Mouse (Mus musculus) heart, embryonic 13.5 days (tissue): ENCODE results near the gene Gm17542. TPM values are rescaled to one million over a fixed set of nuclear protein-coding genes. Genes with fewer than 3 reads are reported as not detected.
"Not testable (repeated sequence)": the region's sequence is repeated elsewhere in the genome, so short reads cannot be mapped to it uniquely, and the experiment has no call there.

Source experiments
- ATAC-seq: fragments of 200-750 bp; cut with Nextera tagmentation; 2 replicates; pipeline ENCODE4 v1.8.0; 2017; ENCODE audit warnings: moderate TSS enrichment; ENCODE audit not compliant: insufficient number of reproducible peaks, low FRiP score, low TSS enrichment; ENCODE audit errors: extremely low read depth
- H3K27ac ChIP-seq: fragments of 300-500 bp; sonication (generic); replicated peaks from 2 replicates; pipeline ENCODE4 v1.5.1; 2015; ENCODE audit warnings: moderate library complexity, mild to moderate bottlenecking, inconsistent platforms
- H3K27me3 ChIP-seq: fragments of 300-500 bp; sonication (generic); replicated peaks from 2 replicates; pipeline ENCODE4 v1.6.1; 2015; ENCODE audit warnings: mild to moderate bottlenecking, inconsistent platforms
- H3K36me3 ChIP-seq: fragments of 300-500 bp; sonication (generic); 2 replicates; pipeline ENCODE4 v1.6.1; 2015; ENCODE audit warnings: mild to moderate bottlenecking, inconsistent platforms
- H3K4me1 ChIP-seq: fragments of 300-500 bp; sonication (generic); 2 replicates; pipeline ENCODE4 v1.6.1; 2015; ENCODE audit warnings: inconsistent platforms
- H3K4me2 ChIP-seq: fragments of 300-500 bp; sonication (generic); 2 replicates; pipeline ENCODE4 v1.6.1; 2015; ENCODE audit warnings: inconsistent platforms, mild to moderate bottlenecking, moderate library complexity
- H3K4me3 ChIP-seq: fragments of 300-500 bp; sonication (generic); 2 replicates; pipeline ENCODE4 v1.5.1; 2015; ENCODE audit warnings: moderate library complexity, mild to moderate bottlenecking, inconsistent platforms
- H3K9ac ChIP-seq: fragments of 300-500 bp; sonication (generic); 2 replicates; pipeline ENCODE4 v1.6.1; 2015; ENCODE audit warnings: inconsistent platforms, mild to moderate bottlenecking, moderate library complexity
- H3K9me3 ChIP-seq: fragments of 300-500 bp; sonication (generic); 2 replicates; pipeline ENCODE4 v1.6.1; 2016; ENCODE audit warnings: inconsistent platforms
- WGBS: fragments of 180-500 bp; shearing (Covaris S2); methylation state at CpG from one replicate; pipeline ENCODE4 v1.1.7; 2015; ENCODE audit warnings: mixed read lengths; 5-methylcytosine and 5-hydroxymethylcytosine counted together
- polyA plus RNA-seq: library from polyadenylated mRNA; unstranded; fragments of >200 nt; fragmentation: Nextera tagmentation; extraction: Ambion mirVana; gene quantifications from 2 replicates; pipeline ENCODE4 v1.2.1, GENCODE M21; 2015

Gm17542 gene
- not detected in 2 replicates for polyA plus RNA-seq

GRCm38 (mm10) chr10:58718110-58718509 is at the start of gene Gm17542:
TSS of gene Gm17542 (minus strand) at chr10:58718210.
- not testable (repeated sequence) for H3K27ac ChIP-seq, H3K9me3 ChIP-seq, H3K4me3 ChIP-seq, H3K9ac ChIP-seq, ATAC-seq, H3K36me3 ChIP-seq, H3K4me2 ChIP-seq, H3K27me3 ChIP-seq, H3K4me1 ChIP-seq

- H3K9ac ChIP-seq, result no peak overlapping the region
- H3K4me2 ChIP-seq, result no peak overlapping the region
- H3K27ac ChIP-seq, result no peak overlapping the region
- no peaks in the 10 kb centered on the region for H3K4me1 ChIP-seq
- H3K4me3 ChIP-seq, result no peak overlapping the region
- no peaks in the 10 kb centered on the region for H3K27me3 ChIP-seq
- ATAC-seq, result no peak
- H3K36me3 ChIP-seq, result no peaks in the 10 kb centered on the region
- H3K9me3 ChIP-seq, result no peaks in the 10 kb centered on the region
These were observed 21.8 kb upstream of the Gm17542 start for GRCm38 (mm10) chr10:58739779-58740178.

GRCm38 (mm10) chr10:58738152-58738551 is 20.1 kb upstream of the Gm17542 start:
- Histone ChIP-seq H3K4me1 (no peaks in the 10 kb centered on the region), H3K9me3 (no peaks in the 10 kb centered on the region), H3K27ac (no peak overlapping the region), H3K9ac (no peak overlapping the region), H3K27me3 (no peaks in the 10 kb centered on the region), H3K36me3 (no peaks in the 10 kb centered on the region), H3K4me2 (no peak overlapping the region), H3K4me3 (no peak overlapping the region)
- ATAC-seq, result no peak
- 76% methylated on average over 7 of the region's 7 CpGs for WGBS

GRCm38 (mm10) chr10:58714789-58715148 is 3.2 kb downstream of the Gm17542 start:
- Histone ChIP-seq H3K4me2 (peak overlapping the region; percentile 64), H3K9me3 (peaks cover 3% of the 10 kb centered on the region; the same call in 1 of the 2 replicates), H3K9ac (no peak overlapping the region), H3K27ac (0 out of 2 replicates have a peak overlapping the region, but pooled peaks have one; percentile 0), H3K36me3 (no peaks in the 10 kb centered on the region), H3K4me3 (peak overlapping the region; percentile 40), H3K4me1 (peaks cover 9% of the 10 kb centered on the region), H3K27me3 (no peaks in the 10 kb centered on the region)
- ATAC-seq, result no peak
- 45% methylated on average over 3 of the region's 3 CpGs for WGBS

- WGBS, result 29% methylated on average over 24 of the region's 24 CpGs
- Histone ChIP-seq H3K36me3 (no peaks in the 10 kb centered on the region), H3K4me1 (peaks cover 9% of the 10 kb centered on the region), H3K9me3 (peaks cover 3% of the 10 kb centered on the region; the same call in 1 of the 2 replicates), H3K4me3 (peak overlapping the region; percentile 40), H3K4me2 (peak overlapping the region; percentile 64), H3K9ac (peak overlapping the region; percentile 41), H3K27me3 (no peaks in the 10 kb centered on the region), H3K27ac (peak overlapping the region; percentile 0)
- ATAC-seq, result no peak; the same call in 1 of the 2 replicates
These were observed 3.9 kb downstream of the Gm17542 start for GRCm38 (mm10) chr10:58713855-58714788.

GRCm38 (mm10) chr10:58713225-58713624 is 4.8 kb downstream of the Gm17542 start:
- 82% methylated on average over 7 of the region's 7 CpGs for WGBS
- Histone ChIP-seq H3K27ac (no peak overlapping the region), H3K9me3 (peaks cover 3% of the 10 kb centered on the region; the same call in 1 of the 2 replicates), H3K4me3 (no peak overlapping the region), H3K4me1 (peaks cover 9% of the 10 kb centered on the region), H3K4me2 (no peak overlapping the region), H3K27me3 (no peaks in the 10 kb centered on the region), H3K36me3 (no peaks in the 10 kb centered on the region), H3K9ac (no peak overlapping the region)
- no peak for ATAC-seq

GRCm38 (mm10) chr10:58709021-58709420 is 9.0 kb downstream of the Gm17542 start:
- H3K36me3 ChIP-seq, result no peaks in the 10 kb centered on the region
- H3K4me2 ChIP-seq, result no peak overlapping the region
- 89% methylated on average over 4 of the region's 4 CpGs for WGBS
- no peak overlapping the region for H3K9ac ChIP-seq
- H3K9me3 ChIP-seq, result 0 out of 2 replicates have a peak, but pooled peaks cover 4% of the 10 kb centered on the region
- peaks cover 3% of the 10 kb centered on the region; the same call in 1 of the 2 replicates for H3K4me1 ChIP-seq
- no peak for ATAC-seq
- no peak overlapping the region for H3K4me3 ChIP-seq
- no peaks in the 10 kb centered on the region for H3K27me3 ChIP-seq
- H3K27ac ChIP-seq, result no peak overlapping the region

GRCm38 (mm10) chr10:58700578-58700977 is 17.4 kb downstream of the Gm17542 start:
- ATAC-seq, result no peak
- Histone ChIP-seq H3K27ac (no peak overlapping the region), H3K27me3 (no peaks in the 10 kb centered on the region), H3K36me3 (no peaks in the 10 kb centered on the region), H3K4me1 (no peaks in the 10 kb centered on the region), H3K9ac (no peak overlapping the region), H3K9me3 (no peaks in the 10 kb centered on the region), H3K4me2 (no peak overlapping the region), H3K4me3 (no peak overlapping the region)
- WGBS, result 46% methylated on average over 5 of the region's 6 CpGs

GRCm38 (mm10) chr10:58700160-58700559 is 17.9 kb downstream of the Gm17542 start:
- Histone ChIP-seq H3K27me3 (no peaks in the 10 kb centered on the region), H3K9me3 (no peaks in the 10 kb centered on the region), H3K27ac (no peak overlapping the region), H3K4me2 (no peak overlapping the region), H3K36me3 (no peaks in the 10 kb centered on the region), H3K4me1 (no peaks in the 10 kb centered on the region), H3K9ac (no peak overlapping the region), H3K4me3 (no peak overlapping the region)
- 43% methylated on average over 4 of the region's 4 CpGs for WGBS
- ATAC-seq, result no peak

GRCm38 (mm10) chr10:58698955-58699354 is 19.1 kb downstream of the Gm17542 start:
- no peak for ATAC-seq
- Histone ChIP-seq H3K36me3 (no peaks in the 10 kb centered on the region), H3K9me3 (no peaks in the 10 kb centered on the region), H3K4me1 (no peaks in the 10 kb centered on the region), H3K27ac (no peak overlapping the region), H3K4me3 (no peak overlapping the region), H3K27me3 (no peaks in the 10 kb centered on the region), H3K4me2 (no peak overlapping the region), H3K9ac (no peak overlapping the region)
- WGBS, result 65% methylated on average over 4 of the region's 4 CpGs

- Histone ChIP-seq H3K4me1 (no peaks in the 10 kb centered on the region), H3K36me3 (no peaks in the 10 kb centered on the region), H3K9me3 (no peaks in the 10 kb centered on the region), H3K27ac (no peak overlapping the region), H3K4me2 (no peak overlapping the region), H3K9ac (no peak overlapping the region), H3K27me3 (no peaks in the 10 kb centered on the region), H3K4me3 (no peak overlapping the region)
- 72% methylated on average over 6 of the region's 7 CpGs for WGBS
- no peak for ATAC-seq
These were observed 27.0 kb downstream of the Gm17542 start for GRCm38 (mm10) chr10:58691051-58691450.

- Histone ChIP-seq H3K4me3 (no peak overlapping the region), H3K4me2 (no peak overlapping the region), H3K9me3 (no peaks in the 10 kb centered on the region), H3K27ac (no peak overlapping the region), H3K27me3 (peaks cover 24% of the 10 kb centered on the region), H3K4me1 (peaks cover 6% of the 10 kb centered on the region; the same call in 1 of the 2 replicates), H3K36me3 (no peaks in the 10 kb centered on the region), H3K9ac (no peak overlapping the region)
- 49% methylated on average over 6 of the region's 6 CpGs for WGBS
- no peak for ATAC-seq
These were observed 38.7 kb downstream of the Gm17542 start for GRCm38 (mm10) chr10:58679298-58679697.
